ENCODE assay signal across 8 mouse cellular contexts in the genomic region with DNA sequence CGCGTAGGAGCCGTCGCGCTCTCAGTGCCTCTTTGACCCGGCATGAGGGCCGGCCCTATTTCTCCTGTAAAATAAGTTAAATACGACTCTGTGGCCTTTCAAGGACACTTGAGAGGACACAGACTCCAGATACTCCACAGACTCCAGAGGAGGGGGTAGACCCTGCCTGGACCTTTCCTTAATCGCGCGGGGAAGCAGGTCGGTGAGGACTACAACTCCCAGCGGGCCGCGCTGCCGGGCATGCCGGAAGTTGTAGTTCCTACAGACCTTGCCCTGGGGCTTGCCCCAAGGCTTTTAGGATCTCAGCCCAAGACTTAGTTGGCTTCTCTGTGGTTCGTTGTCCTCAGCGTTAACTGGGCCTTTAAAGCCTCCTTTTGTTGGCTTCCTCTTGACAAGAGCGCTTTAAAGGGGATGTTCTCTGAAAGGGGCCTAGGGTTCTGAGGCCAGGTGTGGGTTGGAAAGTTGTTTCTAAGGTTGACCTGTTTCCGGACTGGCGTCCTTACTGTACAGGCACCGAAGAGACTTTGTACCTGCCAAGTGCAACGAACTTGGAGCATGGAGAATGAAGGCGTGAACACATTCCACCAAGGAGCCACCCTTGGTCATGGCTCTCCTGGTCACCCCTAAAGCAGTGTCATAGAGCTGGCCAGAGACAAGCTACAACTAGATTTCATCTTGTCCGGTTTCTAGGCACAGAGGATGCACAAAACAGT. TPM values are rescaled to one million over a fixed set of nuclear protein-coding genes. Genes with fewer than 3 reads are reported as not detected.
A peak's percentile ranks its signal among the peaks of the same experiment; 100 is the strongest.
DNase-seq lines count a peak whose midpoint lies in the region; ATAC-seq lines count a peak whose summit lies in the region.

No protein-coding gene starts in this region.

- H3K27me3 ChIP-seq in embryonic facial prominence, embryonic 12.5 days: no peaks in the 10 kb centered on the region
- H3K27me3 ChIP-seq in heart, embryonic 15.5 days: no peaks in the 10 kb centered on the region
- H3K27me3 ChIP-seq in megakaryocyte, embryonic 14.5 days (replicated peaks): peaks cover 3% of the 10 kb centered on the region
- no peaks in the 10 kb centered on the region for H3K27me3 ChIP-seq in stomach, embryonic 15.5 days (replicated peaks)

- H3K4me1 ChIP-seq in embryonic facial prominence, embryonic 12.5 days: peaks cover 19% of the 10 kb centered on the region
- H3K4me1 ChIP-seq in heart, embryonic 15.5 days (replicated peaks): peaks cover 30% of the 10 kb centered on the region
- H3K4me1 ChIP-seq in megakaryocyte, embryonic 14.5 days: peaks cover 52% of the 10 kb centered on the region
- H3K4me1 ChIP-seq in stomach, embryonic 15.5 days: peaks cover 25% of the 10 kb centered on the region

- no peaks in the 10 kb centered on the region for H3K36me3 ChIP-seq in embryonic facial prominence, embryonic 12.5 days
- H3K36me3 ChIP-seq in heart, embryonic 15.5 days: no peaks in the 10 kb centered on the region
- peaks cover 6% of the 10 kb centered on the region for H3K36me3 ChIP-seq in megakaryocyte, embryonic 14.5 days (replicated peaks; ENCODE audit: low read length)
- no peaks in the 10 kb centered on the region for H3K36me3 ChIP-seq in stomach, embryonic 15.5 days

- peak overlapping the region; percentile 76 for H3K4me3 ChIP-seq in embryonic facial prominence, embryonic 12.5 days
- peak overlapping the region; percentile 91 for H3K4me3 ChIP-seq in heart, embryonic 15.5 days
- peak overlapping the region; percentile 93 for H3K4me3 ChIP-seq in megakaryocyte, embryonic 14.5 days (replicated peaks)
- peak overlapping the region; percentile 99 for H3K4me3 ChIP-seq in stomach, embryonic 15.5 days (replicated peaks)

- 18% methylated on average over 26 of the region's 26 CpGs for WGBS in embryonic facial prominence, embryonic 12.5 days
- 13% methylated on average over 26 of the region's 26 CpGs for WGBS in heart, embryonic 15.5 days
- WGBS in stomach, embryonic 15.5 days: 14% methylated on average over 26 of the region's 26 CpGs

- peak overlapping the region; percentile 57 for H3K4me2 ChIP-seq in embryonic facial prominence, embryonic 12.5 days (replicated peaks)
- H3K4me2 ChIP-seq in heart, embryonic 15.5 days: peak overlapping the region; percentile 66
- H3K4me2 ChIP-seq in stomach, embryonic 15.5 days: peak overlapping the region; percentile 86

- ATAC-seq in embryonic facial prominence, embryonic 12.5 days (ENCODE audit: insufficient number of reproducible peaks, insufficient read depth, low FRiP score, low TSS enrichment): peak; percentile 74
- peak; percentile 56 for ATAC-seq in heart, embryonic 15.5 days (replicated peaks; ENCODE audit: insufficient number of reproducible peaks, insufficient read depth, low FRiP score, low read depth)
- ATAC-seq in stomach, embryonic 15.5 days (ENCODE audit: insufficient read depth, low FRiP score, low read depth): peak; percentile 76

- peak; percentile 84 for DNase-seq in embryo, embryonic 10 days (ENCODE audit: low spot score)
- no peak for DNase-seq in embryo, embryonic 10.5 days (ENCODE audit: low spot score)
- peak; percentile 91 for DNase-seq in MN1 (ENCODE audit: low spot score)
- DNase-seq in kidney, postnatal 36 days: peak; percentile 91 to 92

- H3K9ac ChIP-seq in embryonic facial prominence, embryonic 12.5 days: peak overlapping the region; percentile 46; the same call in 1 of the 2 replicates
- H3K9ac ChIP-seq in heart, embryonic 15.5 days: peak overlapping the region; percentile 67
- peak overlapping the region; percentile 37; the same call in 1 of the 2 replicates for H3K9ac ChIP-seq in stomach, embryonic 15.5 days

- H3K9me3 ChIP-seq in embryonic facial prominence, embryonic 12.5 days: no peaks in the 10 kb centered on the region
- H3K9me3 ChIP-seq in heart, embryonic 15.5 days (replicated peaks): no peaks in the 10 kb centered on the region
- H3K9me3 ChIP-seq in megakaryocyte, embryonic 14.5 days: no peaks in the 10 kb centered on the region
- no peaks in the 10 kb centered on the region for H3K9me3 ChIP-seq in stomach, embryonic 15.5 days

- peak overlapping the region; percentile 88 for H3K27ac ChIP-seq in embryonic facial prominence, embryonic 12.5 days
- H3K27ac ChIP-seq in heart, embryonic 15.5 days: peak overlapping the region; percentile 98
- H3K27ac ChIP-seq in stomach, embryonic 15.5 days: peak overlapping the region; percentile 98

RNA-seq across cellular contexts. Expression of gene Rnf44, which starts 0.8 kb away (rescaled TPM):
- polyA plus RNA-seq in embryonic facial prominence, embryonic 12.5 days (2016; fragmentation: Nextera tagmentation; extraction: Ambion mirVana): 58.0 and 65.3 TPM in 2 replicates
- polyA plus RNA-seq in heart, embryonic 15.5 days (2015; fragmentation: Nextera tagmentation; extraction: Ambion mirVana): 48.8 and 52.9 TPM in 2 replicates
- polyA plus RNA-seq in megakaryocyte, embryonic 14.5 days (2012; ENCODE audit: insufficient read depth, low replicate concordance): 132 and 507 TPM in 2 replicates
- 69.1 and 76.4 TPM in 2 replicates for polyA plus RNA-seq in stomach, embryonic 15.5 days (2015; fragmentation: Nextera tagmentation; extraction: Ambion mirVana)

RNA-seq across cellular contexts. Expression of gene Cdhr2, which starts 6.8 kb away (rescaled TPM):
- polyA plus RNA-seq in embryonic facial prominence, embryonic 12.5 days (2016; fragmentation: Nextera tagmentation; extraction: Ambion mirVana): 0.05 and 0.06 TPM in 2 replicates
- 0.04 and 0.06 TPM in 2 replicates for polyA plus RNA-seq in heart, embryonic 15.5 days (2015; fragmentation: Nextera tagmentation; extraction: Ambion mirVana)
- polyA plus RNA-seq in megakaryocyte, embryonic 14.5 days (2012; ENCODE audit: insufficient read depth, low replicate concordance): not detected in 2 replicates
- polyA plus RNA-seq in stomach, embryonic 15.5 days (2015; fragmentation: Nextera tagmentation; extraction: Ambion mirVana): 7.9 and 8.7 TPM in 2 replicates

RNA-seq across cellular contexts. Expression of gene Gprin1, which starts 55.2 kb away (rescaled TPM):
- 2.1 and 4.2 TPM in 2 replicates for polyA plus RNA-seq in embryonic facial prominence, embryonic 12.5 days (2016; fragmentation: Nextera tagmentation; extraction: Ambion mirVana)
- polyA plus RNA-seq in heart, embryonic 15.5 days (2015; fragmentation: Nextera tagmentation; extraction: Ambion mirVana): 0.05 and 0.32 TPM in 2 replicates
- polyA plus RNA-seq in megakaryocyte, embryonic 14.5 days (2012; ENCODE audit: insufficient read depth, low replicate concordance): not detected in 2 replicates
- 0.77 and 0.80 TPM in 2 replicates for polyA plus RNA-seq in stomach, embryonic 15.5 days (2015; fragmentation: Nextera tagmentation; extraction: Ambion mirVana)
